Mouse (Mus musculus) E14TG2a.4 (cell line): ENCODE data around the gene Spred1.
A peak's percentile ranks its signal among the peaks of the same experiment; 100 is the strongest.

Experiments used
- H3K27me3 ChIP-seq: 2 replicates; pipeline ENCODE4 v1.6.1; 2014; ENCODE audit warnings: low read length, control low read depth; ENCODE audit not compliant: insufficient read depth
- H3K36me3 ChIP-seq: 2 replicates; pipeline ENCODE4 v1.6.1; 2014; ENCODE audit warnings: low read length, control low read depth; ENCODE audit not compliant: insufficient read depth
- H3K4me1 ChIP-seq: replicated peaks from 2 replicates; pipeline ENCODE4 v1.6.1; 2014; ENCODE audit warnings: low read depth, low read length, control low read depth
- H3K4me3 ChIP-seq: replicated peaks from 2 replicates; pipeline ENCODE4 v1.5.1; 2014; ENCODE audit warnings: mild to moderate bottlenecking, low read length
- H3K9me3 ChIP-seq: 2 replicates; pipeline ENCODE4 v1.6.1; 2014; ENCODE audit warnings: low read length, control low read depth
- CTCF ChIP-seq: conservative IDR thresholded peaks from 2 replicates; pipeline ENCODE4 v1.5.1; 2014; ENCODE audit warnings: low read length
- NANOG ChIP-seq: IDR thresholded peaks from 2 replicates; pipeline ENCODE4 v1.6.1; 2014; ENCODE audit warnings: borderline replicate concordance, low read length, mixed read lengths
- POU5F1 ChIP-seq: IDR thresholded peaks from 2 replicates; pipeline ENCODE4 v1.6.1; 2014; ENCODE audit warnings: low read length, borderline replicate concordance

Gene Spred1

GRCm38 (mm10) chr2:117205066-117205465 is 83.9 kb downstream of the Spred1 start:
- TF ChIP-seq POU5F1: no peak
- TF ChIP-seq CTCF: no peak
- no peak for TF ChIP-seq NANOG
- peaks cover 13% of the 10 kb centered on the region for H3K4me1 ChIP-seq
- H3K27me3 ChIP-seq: no peaks in the 10 kb centered on the region; the same call in 1 of the 2 replicates
- no peaks in the 10 kb centered on the region for H3K9me3 ChIP-seq
- no peaks in the 10 kb centered on the region for H3K36me3 ChIP-seq
- H3K4me3 ChIP-seq: no peak overlapping the region

- H3K9me3 ChIP-seq: no peaks in the 10 kb centered on the region
- TF ChIP-seq CTCF (no peak), POU5F1 (no peak), NANOG (no peak)
These were observed 89.4 kb downstream of the Spred1 start for GRCm38 (mm10) chr2:117210416-117211085.

GRCm38 (mm10) chr2:117216152-117216551 is 95.0 kb downstream of the Spred1 start:
- Histone ChIP-seq H3K9me3 (no peaks in the 10 kb centered on the region), H3K27me3 (no peaks in the 10 kb centered on the region), H3K4me1 (peaks cover 24% of the 10 kb centered on the region), H3K4me3 (no peak overlapping the region), H3K36me3 (no peaks in the 10 kb centered on the region)
- TF ChIP-seq CTCF: peak; percentile 86
- no peak for TF ChIP-seq NANOG

More at GRCm38 (mm10) chr2:117210416-117211085, 89.4 kb downstream of the Spred1 start:
- Histone ChIP-seq H3K36me3 (no peaks in the 10 kb centered on the region), H3K4me3 (0 out of 2 replicates have a peak overlapping the region, but pooled peaks have one; percentile 3), H3K27me3 (no peaks in the 10 kb centered on the region), H3K4me1 (peaks cover 25% of the 10 kb centered on the region)

GRCm38 (mm10) chr2:117217695-117218216 is 96.6 kb downstream of the Spred1 start:
- no peaks in the 10 kb centered on the region for H3K36me3 ChIP-seq
- no peaks in the 10 kb centered on the region for H3K27me3 ChIP-seq
- no peak overlapping the region for H3K4me3 ChIP-seq
- no peak for TF ChIP-seq CTCF
- no peak for TF ChIP-seq NANOG
- TF ChIP-seq POU5F1: no peak
- H3K4me1 ChIP-seq: peaks cover 23% of the 10 kb centered on the region
- H3K9me3 ChIP-seq: no peaks in the 10 kb centered on the region

GRCm38 (mm10) chr2:117219536-117219935 is 98.4 kb downstream of the Spred1 start:
- TF ChIP-seq CTCF (no peak), NANOG (no peak), POU5F1 (no peak)
- peaks cover 23% of the 10 kb centered on the region for H3K4me1 ChIP-seq
- no peaks in the 10 kb centered on the region for H3K9me3 ChIP-seq
- H3K4me3 ChIP-seq: no peak overlapping the region
- H3K36me3 ChIP-seq: no peaks in the 10 kb centered on the region
- no peaks in the 10 kb centered on the region for H3K27me3 ChIP-seq

GRCm38 (mm10) chr2:117222651-117223050 is 101.5 kb downstream of the Spred1 start:
- H3K4me1 ChIP-seq: peaks cover 12% of the 10 kb centered on the region
- H3K27me3 ChIP-seq: no peaks in the 10 kb centered on the region
- H3K4me3 ChIP-seq: no peak overlapping the region
- no peaks in the 10 kb centered on the region for H3K9me3 ChIP-seq
- H3K36me3 ChIP-seq: no peaks in the 10 kb centered on the region
- TF ChIP-seq NANOG: no peak
- no peak for TF ChIP-seq POU5F1
- TF ChIP-seq CTCF: no peak

GRCm38 (mm10) chr2:117228601-117229125 is 107.5 kb downstream of the Spred1 start:
- no peak for TF ChIP-seq CTCF
- no peak for TF ChIP-seq POU5F1
- TF ChIP-seq NANOG: no peak
- peaks cover 19% of the 10 kb centered on the region for H3K27me3 ChIP-seq

GRCm38 (mm10) chr2:117230261-117230660 is 109.1 kb downstream of the Spred1 start:
- H3K4me3 ChIP-seq: no peak overlapping the region
- no peaks in the 10 kb centered on the region for H3K9me3 ChIP-seq
- TF ChIP-seq POU5F1: no peak
- no peak for TF ChIP-seq CTCF
- TF ChIP-seq NANOG: no peak
- H3K36me3 ChIP-seq: no peaks in the 10 kb centered on the region
- peaks cover 27% of the 10 kb centered on the region for H3K27me3 ChIP-seq
- peaks cover 5% of the 10 kb centered on the region; the same call in 1 of the 2 replicates for H3K4me1 ChIP-seq

More at GRCm38 (mm10) chr2:117228601-117229125, 107.5 kb downstream of the Spred1 start:
- no peaks in the 10 kb centered on the region for H3K36me3 ChIP-seq
- H3K4me3 ChIP-seq: no peak overlapping the region
- H3K9me3 ChIP-seq: no peaks in the 10 kb centered on the region
- peaks cover 5% of the 10 kb centered on the region; the same call in 1 of the 2 replicates for H3K4me1 ChIP-seq
